Mouse (Mus musculus) midbrain, embryonic 11.5 days (tissue): ENCODE data around the gene Gstp1. TPM values are rescaled to one million over a fixed set of nuclear protein-coding genes. Genes with fewer than 3 reads are reported as not detected.
A peak's percentile ranks its signal among the peaks of the same experiment; 100 is the strongest.
"Not testable (repeated sequence)": the region's sequence is repeated elsewhere in the genome, so short reads cannot be mapped to it uniquely, and the experiment has no call there.

Source experiments
- ATAC-seq: fragments of 200-750 bp; cut with Nextera tagmentation; 2 replicates; pipeline ENCODE4 v1.8.0; 2017; ENCODE audit warnings: moderate TSS enrichment, moderate library complexity; ENCODE audit not compliant: low FRiP score
- DNase-seq: peaks from one replicate; pipeline ENCODE4 v3.0.0; 2015; ENCODE audit warnings: low spot score; ENCODE audit errors: missing footprints
- H3K27ac ChIP-seq: fragments of 300-500 bp; sonication (generic); 2 replicates; pipeline ENCODE4 v1.5.1; 2014; ENCODE audit warnings: low read depth, low read length
- H3K27me3 ChIP-seq: fragments of 300-500 bp; sonication (generic); 2 replicates; pipeline ENCODE4 v1.6.1; 2014; ENCODE audit warnings: mild to moderate bottlenecking, low read length, moderate library complexity, mixed read lengths; ENCODE audit not compliant: control insufficient read depth, insufficient read depth
- H3K36me3 ChIP-seq: fragments of 300-500 bp; sonication (generic); 2 replicates; pipeline ENCODE4 v1.6.1; 2014; ENCODE audit warnings: mild to moderate bottlenecking, low read length, moderate library complexity, mixed read lengths; ENCODE audit not compliant: control insufficient read depth, insufficient read depth
- H3K4me1 ChIP-seq: fragments of 300-500 bp; sonication (generic); 2 replicates; pipeline ENCODE4 v1.6.1; 2014; ENCODE audit warnings: low read length; ENCODE audit not compliant: control insufficient read depth, insufficient read depth
- H3K4me2 ChIP-seq: fragments of 300-500 bp; sonication (generic); 2 replicates; pipeline ENCODE4 v1.6.1; 2014; ENCODE audit warnings: mild to moderate bottlenecking, moderate library complexity
- H3K4me3 ChIP-seq: fragments of 300-500 bp; sonication (generic); 2 replicates; pipeline ENCODE4 v1.5.1; 2014; ENCODE audit warnings: low read depth, low read length
- H3K9ac ChIP-seq: fragments of 300-500 bp; sonication (generic); 2 replicates; pipeline ENCODE4 v1.6.1; 2014; ENCODE audit warnings: low read length
- H3K9me3 ChIP-seq: fragments of 300-500 bp; sonication (generic); 2 replicates; pipeline ENCODE4 v1.6.1; 2016; ENCODE audit warnings: low read length; ENCODE audit not compliant: control insufficient read depth
- WGBS: fragments of 180-500 bp; shearing (Covaris S2); extraction: QIAGEN DNeasy Blood & Tissue Kit; methylation state at CpG from one replicate; pipeline ENCODE4 v1.1.7; 2014; 5-methylcytosine and 5-hydroxymethylcytosine counted together
- polyA plus RNA-seq: library from polyadenylated mRNA; unstranded; fragments of >200 nt; fragmentation: Nextera tagmentation; extraction: Ambion mirVana; gene quantifications from 2 replicates; pipeline ENCODE4 v1.2.1, GENCODE M21; 2014

Gene Gstp1
- polyA plus RNA-seq, 1 experiment from 2014 or later = 342 TPM

DNA sequence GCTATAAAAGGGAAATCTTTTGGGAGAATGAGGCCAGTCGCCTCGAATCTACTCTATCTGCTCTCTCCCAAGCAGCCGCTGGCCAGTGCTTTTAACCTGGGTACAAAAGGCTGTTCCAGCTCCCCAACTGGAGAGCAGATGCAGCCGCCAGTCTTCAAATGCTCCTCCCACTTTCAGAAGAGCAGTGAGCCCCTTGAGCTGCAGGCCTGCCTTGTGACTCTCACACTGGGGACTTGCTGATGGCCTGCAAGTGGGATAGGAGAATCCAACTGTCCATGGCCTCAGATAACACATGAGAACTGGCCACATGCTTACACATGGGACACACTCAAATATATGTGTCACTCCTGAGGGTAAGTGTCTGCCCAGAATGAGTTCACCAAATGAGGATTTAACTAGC is 18.9 kb upstream of the Gstp1 start:
- no peaks in the 10 kb centered on the region for H3K4me1 ChIP-seq
- no peak overlapping the region for H3K4me2 ChIP-seq
- 40% methylated on average over 4 of the region's 4 CpGs for WGBS
- H3K27ac ChIP-seq = no peak overlapping the region
- no peaks in the 10 kb centered on the region for H3K36me3 ChIP-seq
- H3K9ac ChIP-seq = no peak overlapping the region
- H3K9me3 ChIP-seq = no peaks in the 10 kb centered on the region
- ATAC-seq = no peak
- no peak overlapping the region for H3K4me3 ChIP-seq
- DNase-seq = peak; percentile 83
- H3K27me3 ChIP-seq = no peaks in the 10 kb centered on the region

GRCm38 (mm10) chr19:4055947-4056693 is 18.3 kb upstream of the Gstp1 start:
- no peak overlapping the region for H3K4me2 ChIP-seq
- DNase-seq = peak; percentile 67
- no peak overlapping the region for H3K4me3 ChIP-seq
- ATAC-seq = no peak
- H3K4me1 ChIP-seq = no peaks in the 10 kb centered on the region
- H3K36me3 ChIP-seq = no peaks in the 10 kb centered on the region
- WGBS = 68% methylated on average over 15 of the region's 15 CpGs
- no peak overlapping the region for H3K9ac ChIP-seq
- no peaks in the 10 kb centered on the region for H3K9me3 ChIP-seq
- H3K27me3 ChIP-seq = no peaks in the 10 kb centered on the region
- no peak overlapping the region for H3K27ac ChIP-seq

- no peak overlapping the region for H3K27ac ChIP-seq
- no peak overlapping the region for H3K9ac ChIP-seq
- H3K4me2 ChIP-seq = no peak overlapping the region
- H3K27me3 ChIP-seq = no peaks in the 10 kb centered on the region
- H3K36me3 ChIP-seq = no peaks in the 10 kb centered on the region
- no peaks in the 10 kb centered on the region for H3K9me3 ChIP-seq
- ATAC-seq = no peak
- WGBS = 72% methylated on average over 8 of the region's 8 CpGs
- peak; percentile 49 for DNase-seq
- no peaks in the 10 kb centered on the region for H3K4me1 ChIP-seq
- no peak overlapping the region for H3K4me3 ChIP-seq
Measured at GRCm38 (mm10) chr19:4055216-4055946, 17.6 kb upstream of the Gstp1 start.

GRCm38 (mm10) chr19:4054613-4055012 is 16.8 kb upstream of the Gstp1 start:
- H3K36me3 ChIP-seq = no peaks in the 10 kb centered on the region
- WGBS = 91% methylated on average over 5 of the region's 5 CpGs
- H3K4me3 ChIP-seq = no peak overlapping the region
- no peak overlapping the region for H3K9ac ChIP-seq
- H3K27me3 ChIP-seq = no peaks in the 10 kb centered on the region
- ATAC-seq = no peak
- no peaks in the 10 kb centered on the region for H3K9me3 ChIP-seq
- peak; percentile 26 for DNase-seq
- H3K27ac ChIP-seq = no peak overlapping the region
- H3K4me1 ChIP-seq = no peaks in the 10 kb centered on the region
- no peak overlapping the region for H3K4me2 ChIP-seq

DNA sequence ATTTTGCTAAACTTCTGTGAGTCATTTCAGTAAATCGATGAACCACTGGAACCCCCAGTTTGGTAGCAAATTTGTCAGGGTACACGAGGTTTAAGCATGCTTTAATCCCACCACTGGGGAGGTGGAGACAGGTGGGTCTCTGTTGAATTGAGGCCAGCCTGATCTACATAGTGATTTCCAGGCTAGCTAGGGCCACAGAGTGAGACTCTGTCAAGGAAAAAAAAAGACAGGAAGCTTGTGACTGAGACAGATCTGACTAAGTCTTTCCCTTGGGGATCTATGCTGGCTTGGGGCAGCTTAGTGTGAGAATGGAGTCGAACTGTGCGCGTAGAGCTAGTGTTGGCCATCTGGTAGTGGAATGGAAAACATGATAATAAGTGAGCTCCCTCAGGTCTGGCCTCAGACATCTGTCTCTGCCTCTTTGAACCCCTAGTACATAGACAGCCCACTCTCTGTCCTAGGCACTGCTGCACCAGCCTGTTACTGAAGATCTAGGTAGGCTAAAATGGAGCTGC is 14.8 kb upstream of the Gstp1 start:
- Histone ChIP-seq H3K4me2 (no peak overlapping the region), H3K27me3 (no peaks in the 10 kb centered on the region), H3K4me3 (no peak overlapping the region), H3K4me1 (no peaks in the 10 kb centered on the region), H3K9me3 (no peaks in the 10 kb centered on the region), H3K27ac (no peak overlapping the region), H3K36me3 (no peaks in the 10 kb centered on the region), H3K9ac (no peak overlapping the region)
- DNase-seq (peak; percentile 64), ATAC-seq (no peak)
- whole genome bisulfite sequencing = 79% methylated on average over 5 of the region's 5 CpGs

DNA sequence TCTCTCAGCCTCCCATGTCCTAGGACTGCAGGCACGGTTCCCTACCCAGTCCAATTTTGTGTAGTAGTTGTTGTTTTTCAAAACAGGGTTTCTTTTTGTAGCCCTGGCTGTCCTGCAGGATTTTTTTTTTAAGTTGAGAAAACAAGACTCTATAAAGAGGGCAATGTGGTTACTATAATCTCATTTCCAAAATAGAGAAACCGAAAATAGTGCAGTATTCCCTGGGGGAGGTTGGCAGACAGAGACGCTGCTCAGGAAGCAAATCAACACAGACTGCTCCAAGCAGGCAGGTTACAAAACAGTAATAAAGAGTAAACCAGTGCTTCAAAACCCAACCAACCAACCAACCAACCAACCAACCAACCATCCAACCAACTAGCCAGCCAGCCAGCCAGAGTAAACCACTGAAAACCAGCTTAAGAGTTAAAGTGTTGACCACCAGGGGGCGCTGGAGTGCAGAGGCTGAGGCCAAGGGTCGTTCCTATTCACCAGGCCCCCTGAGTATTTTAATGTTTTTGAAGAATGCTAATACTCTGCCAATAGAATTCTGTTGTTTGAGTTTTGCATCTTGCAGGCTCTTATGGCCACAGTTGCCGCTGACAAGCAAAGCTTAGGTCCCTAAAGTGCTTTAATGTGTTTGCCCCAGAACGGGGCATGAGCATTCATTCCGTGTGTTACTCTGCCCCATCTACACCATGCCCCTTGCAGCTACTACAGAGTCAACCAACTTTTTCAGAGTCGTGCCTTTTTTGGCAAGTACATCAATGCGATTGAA is 14.1 kb upstream of the Gstp1 start:
- H3K36me3 ChIP-seq = no peaks in the 10 kb centered on the region
- no peak overlapping the region for H3K4me2 ChIP-seq
- no peaks in the 10 kb centered on the region for H3K9me3 ChIP-seq
- no peak overlapping the region for H3K9ac ChIP-seq
- WGBS = 56% methylated on average over 10 of the region's 10 CpGs
- H3K27me3 ChIP-seq = no peaks in the 10 kb centered on the region
- DNase-seq (peak; percentile 96), ATAC-seq (no peak)
- H3K27ac ChIP-seq = no peak overlapping the region
- H3K4me1 ChIP-seq = no peaks in the 10 kb centered on the region
- no peak overlapping the region for H3K4me3 ChIP-seq

DNA sequence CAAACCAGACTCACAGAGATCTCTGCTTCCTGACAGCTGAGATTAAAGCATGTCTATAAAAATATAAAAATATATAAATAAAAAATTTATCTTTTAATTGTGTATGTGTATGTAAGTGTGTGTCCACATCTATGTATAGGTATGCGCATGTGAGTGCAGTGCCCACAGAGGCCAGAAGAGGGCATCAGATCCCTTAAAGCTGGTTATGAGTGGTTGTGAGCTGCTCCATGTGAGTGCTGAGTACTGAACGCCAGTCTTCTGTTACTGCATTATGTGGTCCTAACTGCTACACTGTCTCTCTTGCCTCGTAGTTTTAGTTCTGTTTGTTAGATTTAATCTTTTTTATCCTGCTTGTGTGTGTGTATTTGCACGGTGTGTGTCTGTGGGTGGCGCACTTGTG is 13.2 kb upstream of the Gstp1 start:
- Histone ChIP-seq H3K4me3 (no peak overlapping the region), H3K27me3 (no peaks in the 10 kb centered on the region), H3K4me1 (no peaks in the 10 kb centered on the region), H3K27ac (no peak overlapping the region), H3K36me3 (no peaks in the 10 kb centered on the region), H3K9me3 (no peaks in the 10 kb centered on the region), H3K9ac (no peak overlapping the region), H3K4me2 (no peak overlapping the region)
- DNase-seq (peak; percentile 41), ATAC-seq (no peak)
- whole genome bisulfite sequencing = 90% methylated on average over 5 of the region's 5 CpGs

DNA sequence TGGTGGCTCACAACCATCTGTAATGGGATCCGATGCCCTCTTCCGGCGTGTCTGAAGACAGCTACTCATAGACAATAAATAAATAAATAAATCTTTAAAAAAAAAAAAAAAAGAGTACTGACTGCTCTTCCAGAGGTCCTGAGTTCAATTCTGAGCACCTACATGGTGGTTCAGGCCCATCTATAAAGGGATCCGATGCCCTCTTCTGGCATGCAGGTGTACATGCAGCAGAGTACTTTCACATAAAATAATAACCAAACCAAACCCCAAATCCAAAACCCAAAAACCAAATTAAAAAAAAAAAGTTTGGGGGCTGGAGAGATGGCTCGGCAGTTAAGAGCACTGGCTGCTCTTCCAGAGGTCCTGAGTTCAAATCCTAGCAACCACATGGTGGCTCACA is 11.3 kb upstream of the Gstp1 start:
- not testable (repeated sequence) for H3K9me3 ChIP-seq, H3K27ac ChIP-seq, H3K9ac ChIP-seq, H3K4me3 ChIP-seq, ATAC-seq, H3K4me1 ChIP-seq, H3K27me3 ChIP-seq, H3K36me3 ChIP-seq, H3K4me2 ChIP-seq
- WGBS = 85% methylated on average over 5 of the region's 5 CpGs
- peak; percentile 10 for DNase-seq

GRCm38 (mm10) chr19:4047859-4048258 is 10.1 kb upstream of the Gstp1 start:
- H3K36me3 ChIP-seq = no peaks in the 10 kb centered on the region
- 17% methylated on average over 4 of the region's 4 CpGs for WGBS
- H3K27ac ChIP-seq = no peak overlapping the region
- ATAC-seq (no peak), DNase-seq (peak; percentile 96)
- no peak overlapping the region for H3K4me3 ChIP-seq
- no peaks in the 10 kb centered on the region for H3K27me3 ChIP-seq
- no peaks in the 10 kb centered on the region for H3K9me3 ChIP-seq
- H3K4me1 ChIP-seq = no peaks in the 10 kb centered on the region
- no peak overlapping the region for H3K9ac ChIP-seq
- no peak overlapping the region for H3K4me2 ChIP-seq
